Mouse (Mus musculus) ES-Bruce4 (cell line): ENCODE measurements around the gene Col1a1. TPM values are rescaled to one million over a fixed set of nuclear protein-coding genes. Genes with fewer than 3 reads are reported as not detected.

ENCODE experiments used
- H3K27ac ChIP-seq: 2 replicates; pipeline ENCODE4 v1.5.1; 2012; ENCODE audit warnings: low read length, inconsistent platforms; ENCODE audit not compliant: insufficient read depth
- H3K27me3 ChIP-seq: 2 replicates; pipeline ENCODE4 v1.6.1; 2012; ENCODE audit warnings: mild to moderate bottlenecking, low read length, inconsistent platforms; ENCODE audit not compliant: control insufficient read depth, poor library complexity, insufficient read depth, severe bottlenecking
- H3K36me3 ChIP-seq: 2 replicates; pipeline ENCODE4 v1.6.1; 2012; ENCODE audit warnings: inconsistent platforms, mild to moderate bottlenecking, low read length, moderate library complexity; ENCODE audit not compliant: control insufficient read depth, poor library complexity, insufficient read depth, severe bottlenecking
- H3K4me1 ChIP-seq: one replicate; pipeline ENCODE4 v1.8.1; 2011; ENCODE audit warnings: low read length; ENCODE audit not compliant: control insufficient read depth, insufficient read depth
- H3K4me3 ChIP-seq: 2 replicates; pipeline ENCODE4 v1.5.1; 2011; ENCODE audit warnings: low read depth, mild to moderate bottlenecking, low read length
- H3K9ac ChIP-seq: 2 replicates; pipeline ENCODE4 v1.6.1; 2012; ENCODE audit warnings: low read depth, mild to moderate bottlenecking, inconsistent platforms; ENCODE audit not compliant: poor library complexity, severe bottlenecking
- H3K9me3 ChIP-seq: replicated peaks from 2 replicates; pipeline ENCODE4 v1.6.1; 2012; ENCODE audit warnings: mild to moderate bottlenecking, low read length, inconsistent platforms; ENCODE audit not compliant: control insufficient read depth, poor library complexity, insufficient read depth, severe bottlenecking
- CTCF ChIP-seq: IDR thresholded peaks from one replicate; pipeline ENCODE4 v1.8.1; 2011; ENCODE audit warnings: low read depth, low read length
- EP300 ChIP-seq: IDR thresholded peaks from 2 replicates; pipeline ENCODE4 v1.6.1; 2011; ENCODE audit warnings: low read depth, low read length; ENCODE audit not compliant: insufficient read depth
- POLR2A ChIP-seq: IDR thresholded peaks from one replicate; pipeline ENCODE4 v1.8.1; 2011; ENCODE audit warnings: low read length; ENCODE audit not compliant: insufficient read depth
- polyA plus RNA-seq: library from polyadenylated mRNA; stranded (reverse); fragments of >200 nt; gene quantifications from 2 replicates; pipeline ENCODE4 v1.2.4, GENCODE M21; 2011; ENCODE audit warnings: low read depth; ENCODE audit not compliant: missing spikeins, insufficient read depth, insufficient read length

Col1a1 gene
- polyA plus RNA-seq, 1 experiment, result 17.1 TPM

- H3K4me1 ChIP-seq, result peaks cover 2% of the 10 kb centered on the region
- H3K9ac ChIP-seq, result no peak overlapping the region
- H3K27me3 ChIP-seq, result no peaks in the 10 kb centered on the region; the same call in 1 of the 2 replicates
- no peak for TF ChIP-seq POLR2A
- no peak for TF ChIP-seq CTCF
- no peak for TF ChIP-seq EP300
- no peaks in the 10 kb centered on the region for H3K36me3 ChIP-seq
- no peaks in the 10 kb centered on the region for H3K9me3 ChIP-seq
- no peak overlapping the region for H3K4me3 ChIP-seq
- H3K27ac ChIP-seq, result no peak overlapping the region
Measured at GRCm38 (mm10) chr11:94933584-94933983, 2.4 kb upstream of the Col1a1 start.

GRCm38 (mm10) chr11:94934526-94934925 is 1.5 kb upstream of the Col1a1 start:
- Histone ChIP-seq H3K27me3 (no peaks in the 10 kb centered on the region; the same call in 1 of the 2 replicates), H3K4me1 (peaks cover 2% of the 10 kb centered on the region), H3K27ac (no peak overlapping the region), H3K9ac (no peak overlapping the region), H3K9me3 (no peaks in the 10 kb centered on the region), H3K36me3 (no peaks in the 10 kb centered on the region), H3K4me3 (no peak overlapping the region)
- TF ChIP-seq POLR2A, result no peak
- no peak for TF ChIP-seq EP300
- no peak for TF ChIP-seq CTCF

GRCm38 (mm10) chr11:94936851-94937295 is 849 bp downstream of the Col1a1 start:
- Histone ChIP-seq H3K36me3 (no peaks in the 10 kb centered on the region), H3K4me1 (peaks cover 2% of the 10 kb centered on the region), H3K4me3 (peak overlapping the region; percentile 68), H3K27me3 (no peaks in the 10 kb centered on the region; the same call in 1 of the 2 replicates), H3K27ac (no peak overlapping the region), H3K9ac (peak overlapping the region; percentile 22), H3K9me3 (no peaks in the 10 kb centered on the region)
- TF ChIP-seq POLR2A, result no peak
- TF ChIP-seq EP300, result no peak
- TF ChIP-seq CTCF, result peak; percentile 72

- Histone ChIP-seq H3K27ac (no peak overlapping the region), H3K9me3 (no peaks in the 10 kb centered on the region), H3K9ac (peak overlapping the region; percentile 42), H3K4me1 (peaks cover 2% of the 10 kb centered on the region), H3K27me3 (no peaks in the 10 kb centered on the region; the same call in 1 of the 2 replicates), H3K4me3 (peak overlapping the region; percentile 57), H3K36me3 (no peaks in the 10 kb centered on the region)
- TF ChIP-seq EP300, result no peak
- TF ChIP-seq POLR2A, result no peak
- TF ChIP-seq CTCF, result no peak
Measured at GRCm38 (mm10) chr11:94937335-94937781, 1.3 kb downstream of the Col1a1 start.

- TF ChIP-seq EP300 (no peak), POLR2A (no peak), CTCF (no peak)
- peaks cover 2% of the 10 kb centered on the region for H3K4me1 ChIP-seq
Measured at GRCm38 (mm10) chr11:94937787-94938186, 1.8 kb downstream of the Col1a1 start.

GRCm38 (mm10) chr11:94938296-94938695 is 2.3 kb downstream of the Col1a1 start:
- Histone ChIP-seq H3K27ac (no peak overlapping the region), H3K36me3 (no peaks in the 10 kb centered on the region), H3K4me3 (no peak overlapping the region), H3K9me3 (no peaks in the 10 kb centered on the region), H3K4me1 (peaks cover 2% of the 10 kb centered on the region), H3K27me3 (no peaks in the 10 kb centered on the region; the same call in 1 of the 2 replicates), H3K9ac (no peak overlapping the region)
- TF ChIP-seq POLR2A (no peak), EP300 (no peak), CTCF (no peak)

More at GRCm38 (mm10) chr11:94937787-94938186, 1.8 kb downstream of the Col1a1 start:
- Histone ChIP-seq H3K36me3 (no peaks in the 10 kb centered on the region), H3K27ac (no peak overlapping the region), H3K27me3 (no peaks in the 10 kb centered on the region; the same call in 1 of the 2 replicates), H3K9ac (peak overlapping the region; percentile 42), H3K9me3 (no peaks in the 10 kb centered on the region), H3K4me3 (peak overlapping the region; percentile 57)
